Mouse (Mus musculus) brain, embryonic 14.5 days (tissue): ENCODE data around the gene Maneal. TPM values are rescaled to one million over a fixed set of nuclear protein-coding genes. Genes with fewer than 3 reads are reported as not detected.

Source experiments
- DNase-seq: peaks from one replicate; pipeline ENCODE4 v3.0.0-alpha.2; 2011; ENCODE audit warnings: low read depth
- CTCF ChIP-seq: fragments of 200-500 bp; IDR thresholded peaks from 2 replicates; pipeline ENCODE4 v1.5.1; 2012; ENCODE audit warnings: inconsistent platforms, mild to moderate bottlenecking, moderate library complexity, borderline replicate concordance; ENCODE audit not compliant: insufficient read depth, insufficient read length; ENCODE audit errors: extremely low read depth
- POLR2A ChIP-seq: fragments of 200-500 bp; IDR thresholded peaks from 2 replicates; pipeline ENCODE4 v1.6.1; 2012; ENCODE audit warnings: mild to moderate bottlenecking, inconsistent platforms, borderline replicate concordance; ENCODE audit not compliant: poor library complexity, insufficient read depth, insufficient read length, severe bottlenecking; ENCODE audit errors: extremely low read depth
- polyA plus RNA-seq: library from polyadenylated mRNA; depleted of rRNA; stranded (reverse); fragments of >200 nt; gene quantifications from 2 replicates; pipeline ENCODE4 v1.2.3, GENCODE M21; 2012

Gene Maneal
- polyA plus RNA-seq, 1 experiment: 48.8 TPM

- DNase-seq: peak; percentile 33
Measured at GRCm38 (mm10) chr4:124838035-124838700, 23.8 kb downstream of the Maneal start.

GRCm38 (mm10) chr4:124832796-124833195 is 29.2 kb downstream of the Maneal start:
- TF ChIP-seq CTCF (no peak), POLR2A (no peak)
- no peak for DNase-seq

More at GRCm38 (mm10) chr4:124838035-124838700, 23.8 kb downstream of the Maneal start:
- no peak for TF ChIP-seq CTCF
- TF ChIP-seq POLR2A: no peak

GRCm38 (mm10) chr4:124829671-124830070 is 32.3 kb downstream of the Maneal start:
- no peak for TF ChIP-seq POLR2A
- DNase-seq: no peak

GRCm38 (mm10) chr4:124825371-124825965 is 36.5 kb downstream of the Maneal start:
- TF ChIP-seq CTCF (no peak), POLR2A (no peak)
- no peak for DNase-seq

GRCm38 (mm10) chr4:124824967-124825366 is 37.0 kb downstream of the Maneal start:
- DNase-seq: no peak
- no peak for TF ChIP-seq CTCF
- no peak for TF ChIP-seq POLR2A

- DNase-seq: no peak
- no peak for TF ChIP-seq POLR2A
- TF ChIP-seq CTCF: no peak
Measured at GRCm38 (mm10) chr4:124818832-124819231, 43.1 kb downstream of the Maneal start.

GRCm38 (mm10) chr4:124817803-124818202 is 44.2 kb downstream of the Maneal start:
- TF ChIP-seq POLR2A (no peak), CTCF (no peak)
- DNase-seq: peak; percentile 35

GRCm38 (mm10) chr4:124815901-124816300 is 46.1 kb downstream of the Maneal start:
- DNase-seq: no peak
- no peak for TF ChIP-seq CTCF

GRCm38 (mm10) chr4:124811347-124811975 is 50.5 kb downstream of the Maneal start:
- TF ChIP-seq CTCF (no peak), POLR2A (no peak)
- DNase-seq: peak; percentile 17

GRCm38 (mm10) chr4:124810056-124810455 is 51.9 kb downstream of the Maneal start:
- DNase-seq: no peak
- TF ChIP-seq CTCF: no peak
- TF ChIP-seq POLR2A: no peak

GRCm38 (mm10) chr4:124809136-124809883 is 52.7 kb downstream of the Maneal start:
- TF ChIP-seq POLR2A (no peak), CTCF (no peak)

More at GRCm38 (mm10) chr4:124809136-124809883, 52.7 kb downstream of the Maneal start:
- no peak for DNase-seq
